Mouse (Mus musculus): ENCODE results near the gene Pih1d1. TPM values are rescaled to one million over a fixed set of nuclear protein-coding genes. Genes with fewer than 3 reads are reported as not detected.

The Pih1d1 gene
- total and polyA plus RNA-seq, 3 experiments, result 37.4 to 69.3 (median 50.3) TPM

DNA sequence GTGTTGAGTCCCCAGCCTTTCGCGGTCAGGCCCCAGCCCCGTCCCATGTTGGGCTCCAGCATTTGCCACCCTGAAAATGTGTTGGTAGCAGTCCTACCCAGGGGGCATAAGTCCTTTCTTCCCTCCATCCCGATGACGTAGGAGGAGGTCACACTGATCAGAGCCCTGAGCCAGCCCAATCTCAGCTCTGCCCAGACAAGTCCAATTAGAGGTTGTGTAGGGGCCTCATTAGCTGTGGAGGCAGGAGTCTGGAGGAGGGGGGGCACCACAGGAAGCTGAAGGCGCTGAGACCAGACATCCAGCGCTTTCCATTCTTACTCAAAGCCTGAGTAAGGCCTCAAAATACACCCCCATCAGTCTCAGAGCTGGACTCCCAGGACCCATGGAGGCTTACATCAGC, 31.8 kb downstream of the Pih1d1 start:
- Histone ChIP-seq H3K9ac (ENCODE audit: insufficient read depth, low read depth) (no peak overlapping the region), H3K79me2 (replicated peaks; ENCODE audit: control insufficient read depth, extremely low read depth, insufficient read depth, poor library complexity, severe bottlenecking) (no peaks in the 10 kb centered on the region), H3K36me3 (replicated peaks in 1 of 2; ENCODE audit: control insufficient read depth in 1 of 2, insufficient read depth in 1 of 2, low read length in 1 of 2) (no peaks in the 10 kb centered on the region), H3K27ac (ENCODE audit: insufficient read depth, low read depth) (no peak overlapping the region), H3K4me3 (replicated peaks in 1 of 3; ENCODE audit: low read depth in 2 of 3, low read length in 2 of 3, poor library complexity in 1 of 3) (no peak overlapping the region), H3K4me1 (ENCODE audit: control insufficient read depth in 1 of 2, insufficient read depth in 2 of 2) (peaks cover 0 to 10% of the 10 kb centered on the region in 2 experiments; a peak in 3 of 4 replicates), H3K4me2 (ENCODE audit: insufficient read depth, low read depth, poor library complexity, severe bottlenecking) (no peak overlapping the region), H3K9me3 (replicated peaks; ENCODE audit: low read length) (no peaks in the 10 kb centered on the region), H3K27me3 (replicated peaks) (peaks cover 96% of the 10 kb centered on the region)
- in situ Hi-C loops (cut with MboI; ENCODE audit: low pct_ligation_motif_present, low pct_unique_long_range_greater_than_20kb, low sequenced_read_pairs), result no loop called here
- TF ChIP-seq MEF2A (IDR thresholded peaks at IDR 0.05; ENCODE audit: borderline replicate concordance, low read depth, low read length), result no peak
- dilution Hi-C loops (cut with MboI; ENCODE audit: extremely low pct_ligation_motif_present, extremely low pct_unique_long_range_greater_than_20kb, low sequenced_read_pairs), result no loop called here
- DNase-seq (ENCODE audit: extremely low read depth), result no peak

- no peak overlapping the region for H3K9ac ChIP-seq (ENCODE audit: insufficient read depth, low read depth)
- no peak overlapping the region for H3K4me3 ChIP-seq (replicated peaks in 1 of 3; ENCODE audit: low read depth in 2 of 3, low read length in 2 of 3, poor library complexity in 1 of 3)
- peaks cover 0 to 8% of the 10 kb centered on the region in 2 experiments; a peak in 3 of 4 replicates for H3K4me1 ChIP-seq (ENCODE audit: control insufficient read depth in 1 of 2, insufficient read depth in 2 of 2)
- in situ Hi-C loops (cut with MboI; ENCODE audit: low pct_ligation_motif_present, low pct_unique_long_range_greater_than_20kb, low sequenced_read_pairs), result no loop called here
- H3K36me3 ChIP-seq (replicated peaks in 1 of 2; ENCODE audit: control insufficient read depth in 1 of 2, insufficient read depth in 1 of 2, low read length in 1 of 2), result no peaks in the 10 kb centered on the region
- H3K9me3 ChIP-seq (replicated peaks; ENCODE audit: low read length), result no peaks in the 10 kb centered on the region
- dilution Hi-C loops (cut with MboI; ENCODE audit: extremely low pct_ligation_motif_present, extremely low pct_unique_long_range_greater_than_20kb, low sequenced_read_pairs), result no loop called here
- H3K27ac ChIP-seq (ENCODE audit: insufficient read depth, low read depth), result no peak overlapping the region
- no peak overlapping the region for H3K4me2 ChIP-seq (ENCODE audit: insufficient read depth, low read depth, poor library complexity, severe bottlenecking)
- H3K79me2 ChIP-seq (replicated peaks; ENCODE audit: control insufficient read depth, extremely low read depth, insufficient read depth, poor library complexity, severe bottlenecking), result no peaks in the 10 kb centered on the region
- no peak for TF ChIP-seq PAX5 (IDR thresholded peaks at IDR 0.05; ENCODE audit: low read length)
- peaks cover 90% of the 10 kb centered on the region for H3K27me3 ChIP-seq (replicated peaks)
- DNase-seq (ENCODE audit: extremely low read depth), result no peak
Observed at GRCm38 (mm10) chr7:45189600-45189999, 35.5 kb downstream of the Pih1d1 start.

DNA sequence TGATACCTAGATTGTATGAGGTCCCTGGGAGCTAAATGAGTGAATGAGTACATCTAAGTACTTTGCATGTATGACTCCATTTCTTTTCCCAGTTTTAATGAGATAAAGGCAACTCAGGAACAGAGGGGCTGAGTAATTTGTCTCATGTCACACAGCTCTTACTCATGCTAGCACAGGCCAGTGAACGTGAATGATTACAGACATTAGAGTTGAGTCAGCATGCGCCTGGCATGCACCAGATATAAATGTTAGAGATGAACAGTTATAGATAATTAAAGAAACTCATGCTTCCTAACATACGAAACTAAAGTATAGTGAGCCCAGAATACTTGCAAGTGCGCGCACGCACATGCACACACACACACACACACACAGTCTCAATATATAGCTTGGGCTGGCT, 36.1 kb downstream of the Pih1d1 start:
- Histone ChIP-seq H3K27me3 (replicated peaks) (peaks cover 89% of the 10 kb centered on the region), H3K4me3 (replicated peaks in 1 of 3; ENCODE audit: low read depth in 2 of 3, low read length in 2 of 3, poor library complexity in 1 of 3) (no peak overlapping the region)

GRCm38 (mm10) chr7:45191161-45191560, 37.1 kb downstream of the Pih1d1 start:
- dilution Hi-C loops (cut with MboI; ENCODE audit: extremely low pct_ligation_motif_present, extremely low pct_unique_long_range_greater_than_20kb, low sequenced_read_pairs), result no loop called here
- H3K4me3 ChIP-seq (replicated peaks in 1 of 3; ENCODE audit: low read depth in 2 of 3, low read length in 2 of 3, poor library complexity in 1 of 3), result no peak overlapping the region
- no peaks in the 10 kb centered on the region for H3K36me3 ChIP-seq (replicated peaks in 1 of 2; ENCODE audit: control insufficient read depth in 1 of 2, insufficient read depth in 1 of 2, low read length in 1 of 2)
- DNase-seq (ENCODE audit: extremely low read depth), result no peak
- peaks cover 88% of the 10 kb centered on the region for H3K27me3 ChIP-seq (replicated peaks)
- H3K79me2 ChIP-seq (replicated peaks; ENCODE audit: control insufficient read depth, extremely low read depth, insufficient read depth, poor library complexity, severe bottlenecking), result no peaks in the 10 kb centered on the region
- H3K4me2 ChIP-seq (ENCODE audit: insufficient read depth, low read depth, poor library complexity, severe bottlenecking), result no peak overlapping the region
- H3K9me3 ChIP-seq (replicated peaks; ENCODE audit: low read length), result no peaks in the 10 kb centered on the region
- no peak overlapping the region for H3K9ac ChIP-seq (ENCODE audit: insufficient read depth, low read depth)
- peaks cover 0 to 20% of the 10 kb centered on the region in 2 experiments; a peak in 3 of 4 replicates for H3K4me1 ChIP-seq (ENCODE audit: control insufficient read depth in 1 of 2, insufficient read depth in 2 of 2)
- no peak overlapping the region for H3K27ac ChIP-seq (ENCODE audit: insufficient read depth, low read depth)
- in situ Hi-C loops (cut with MboI; ENCODE audit: low pct_ligation_motif_present, low pct_unique_long_range_greater_than_20kb, low sequenced_read_pairs), result no loop called here
- TF ChIP-seq MEF2A (IDR thresholded peaks at IDR 0.05; ENCODE audit: borderline replicate concordance, low read depth, low read length), result no peak
- TF ChIP-seq ZMIZ1 (IDR thresholded peaks at IDR 0.05; ENCODE audit: low read depth, low read length), result no peak
- TF ChIP-seq E2F4 (IDR thresholded peaks at IDR 0.05; ENCODE audit: insufficient replicate concordance, low read depth, low read length), result no peak
- TF ChIP-seq CHD2 (IDR thresholded peaks at IDR 0.05; ENCODE audit: low read length), result no peak
- no peak for TF ChIP-seq MYC (IDR thresholded peaks at IDR 0.05; ENCODE audit: low read depth, low read length)
- TF ChIP-seq ZNF384 (IDR thresholded peaks at IDR 0.05; ENCODE audit: low read depth, low read length), result no peak
- TF ChIP-seq USF2 (conservative IDR thresholded peaks at IDR 0.05; ENCODE audit: low read depth, low read length), result no peak
- TF ChIP-seq POLR2A (IDR thresholded peaks at IDR 0.05; ENCODE audit: low read depth, low read length), result no peak

More for the DNA sequence above, 36.1 kb downstream of the Pih1d1 start:
- H3K9me3 ChIP-seq (replicated peaks; ENCODE audit: low read length), result no peaks in the 10 kb centered on the region
- H3K79me2 ChIP-seq (replicated peaks; ENCODE audit: control insufficient read depth, extremely low read depth, insufficient read depth, poor library complexity, severe bottlenecking), result no peaks in the 10 kb centered on the region
- H3K9ac ChIP-seq (ENCODE audit: insufficient read depth, low read depth), result no peak overlapping the region
- dilution Hi-C loops (cut with MboI; ENCODE audit: extremely low pct_ligation_motif_present, extremely low pct_unique_long_range_greater_than_20kb, low sequenced_read_pairs) (no loop called here), in situ Hi-C loops (cut with MboI; ENCODE audit: low pct_ligation_motif_present, low pct_unique_long_range_greater_than_20kb, low sequenced_read_pairs) (no loop called here)
- no peaks in the 10 kb centered on the region for H3K36me3 ChIP-seq (replicated peaks in 1 of 2; ENCODE audit: control insufficient read depth in 1 of 2, insufficient read depth in 1 of 2, low read length in 1 of 2)
- no peak for DNase-seq (ENCODE audit: extremely low read depth)
- TF ChIP-seq ETS1 (conservative IDR thresholded peaks at IDR 0.05; ENCODE audit: low read depth, low read length) (no peak), MAFK (IDR thresholded peaks at IDR 0.05; ENCODE audit: insufficient replicate concordance, low read length) (no peak), ZNF384 (IDR thresholded peaks at IDR 0.05; ENCODE audit: low read depth, low read length) (no peak), HCFC1 (IDR thresholded peaks at IDR 0.05; ENCODE audit: low read depth, low read length) (no peak)
- H3K4me1 ChIP-seq (ENCODE audit: control insufficient read depth in 1 of 2, insufficient read depth in 2 of 2), result peaks cover 0 to 13% of the 10 kb centered on the region in 2 experiments; a peak in 3 of 4 replicates
- no peak overlapping the region for H3K27ac ChIP-seq (ENCODE audit: insufficient read depth, low read depth)
- H3K4me2 ChIP-seq (ENCODE audit: insufficient read depth, low read depth, poor library complexity, severe bottlenecking), result no peak overlapping the region
